Mouse (Mus musculus): Measurements from ENCODE around the gene Fggy. TPM values are rescaled to one million over a fixed set of nuclear protein-coding genes. Genes with fewer than 3 reads are reported as not detected.
A peak's percentile ranks its signal among the peaks of the same experiment; 100 is the strongest.

The Fggy gene
- total RNA-seq, 2 experiments from 2014 or later, result 7.9 to 9.9 TPM

GRCm38 (mm10) chr4:95771945-95772344 is 214.6 kb downstream of the Fggy start:
- no peak for DNase-seq (ENCODE audit: low spot score in 2 of 2)

GRCm38 (mm10) chr4:95772663-95773062 is 215.4 kb downstream of the Fggy start:
- DNase-seq (ENCODE audit: low spot score in 2 of 2), result no peak

GRCm38 (mm10) chr4:95775574-95775973 is 218.3 kb downstream of the Fggy start:
- no peak for DNase-seq (ENCODE audit: low spot score in 2 of 2)

- DNase-seq (ENCODE audit: low spot score in 2 of 2), result no peak
These were observed 220.5 kb downstream of the Fggy start for GRCm38 (mm10) chr4:95777839-95778238.

- DNase-seq (ENCODE audit: low spot score in 2 of 2), result no peak
These were observed 221.2 kb downstream of the Fggy start for GRCm38 (mm10) chr4:95778528-95778927.

GRCm38 (mm10) chr4:95784146-95784895 is 227.0 kb downstream of the Fggy start:
- DNase-seq (ENCODE audit: low spot score in 2 of 2), result no peak

- no peak for DNase-seq (ENCODE audit: low spot score in 2 of 2)
These were observed 230.3 kb downstream of the Fggy start for GRCm38 (mm10) chr4:95787609-95788008.

GRCm38 (mm10) chr4:95788867-95789266 is 231.6 kb downstream of the Fggy start:
- DNase-seq (ENCODE audit: low spot score in 2 of 2), result no peak

GRCm38 (mm10) chr4:95791913-95792475 is 234.7 kb downstream of the Fggy start:
- DNase-seq (ENCODE audit: low spot score in 2 of 2), result no peak

GRCm38 (mm10) chr4:95793647-95794328 is 236.5 kb downstream of the Fggy start:
- DNase-seq (ENCODE audit: low spot score in 2 of 2), result no peak

- DNase-seq (ENCODE audit: low spot score in 2 of 2), result no peak
These were observed 237.3 kb downstream of the Fggy start for GRCm38 (mm10) chr4:95794651-95795050.

- DNase-seq (ENCODE audit: low spot score in 2 of 2), result no peak
These were observed 238.0 kb downstream of the Fggy start for GRCm38 (mm10) chr4:95795283-95795682.

GRCm38 (mm10) chr4:95819650-95820049 is 262.3 kb downstream of the Fggy start:
- no peak for DNase-seq (ENCODE audit: low spot score in 2 of 2)

GRCm38 (mm10) chr4:95821906-95822579 is 264.7 kb downstream of the Fggy start:
- DNase-seq (ENCODE audit: low spot score in 2 of 2), result no peak

GRCm38 (mm10) chr4:95828164-95828563 is 270.9 kb downstream of the Fggy start:
- peak in 1 of 2 experiments; percentile 0 for DNase-seq (ENCODE audit: low spot score in 2 of 2)

GRCm38 (mm10) chr4:95830320-95830719 is 273.0 kb downstream of the Fggy start:
- no peak for DNase-seq (ENCODE audit: low spot score in 2 of 2)

- DNase-seq (ENCODE audit: low spot score in 2 of 2), result no peak
These were observed 282.6 kb downstream of the Fggy start for GRCm38 (mm10) chr4:95839860-95840259.

- no peak for DNase-seq (ENCODE audit: low spot score in 2 of 2)
These were observed 283.2 kb downstream of the Fggy start for GRCm38 (mm10) chr4:95840389-95841053.

GRCm38 (mm10) chr4:95845981-95846617 is 288.8 kb downstream of the Fggy start:
- DNase-seq (ENCODE audit: low spot score in 2 of 2), result no peak

- no peak for DNase-seq (ENCODE audit: low spot score in 2 of 2)
These were observed 289.9 kb downstream of the Fggy start for GRCm38 (mm10) chr4:95847219-95847618.

GRCm38 (mm10) chr4:95847664-95848063 is 290.4 kb downstream of the Fggy start:
- no peak for DNase-seq (ENCODE audit: low spot score in 2 of 2)

Data from layer of hippocampus, postnatal 10 days (tissue).